Mouse (Mus musculus) cerebellum, adult 8-10 months (tissue): Measurements from ENCODE around the gene Specc1.
A peak's percentile ranks its signal among the peaks of the same experiment; 100 is the strongest.

Source experiments
- DNase-seq: peaks from one replicate; pipeline ENCODE4 v3.0.0; 2022

Gene Specc1

DNA sequence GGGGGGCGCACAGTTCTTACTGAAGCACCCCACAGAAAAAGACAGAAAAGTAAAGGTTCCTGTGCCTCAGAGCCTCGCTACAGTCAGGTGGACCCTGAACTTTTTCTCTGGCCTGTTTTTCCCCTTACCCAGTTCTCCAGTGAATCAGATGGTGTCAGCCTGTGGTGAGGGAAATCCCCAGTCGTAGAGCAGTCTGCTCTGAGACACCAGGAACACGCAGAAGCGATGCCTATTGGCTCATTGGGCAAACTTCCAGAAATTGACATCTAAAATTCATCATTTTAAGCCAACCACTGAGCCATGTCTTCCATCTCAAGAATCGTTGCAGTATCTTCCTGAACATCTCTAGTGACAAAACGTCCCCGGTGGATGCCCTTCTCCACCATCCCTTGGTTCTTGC lies 230.5 kb downstream of the Specc1 start:
- no peak for DNase-seq

- no peak for DNase-seq
Observed at GRCm38 (mm10) chr11:62192050-62192449, 235.5 kb downstream of the Specc1 start.

DNA sequence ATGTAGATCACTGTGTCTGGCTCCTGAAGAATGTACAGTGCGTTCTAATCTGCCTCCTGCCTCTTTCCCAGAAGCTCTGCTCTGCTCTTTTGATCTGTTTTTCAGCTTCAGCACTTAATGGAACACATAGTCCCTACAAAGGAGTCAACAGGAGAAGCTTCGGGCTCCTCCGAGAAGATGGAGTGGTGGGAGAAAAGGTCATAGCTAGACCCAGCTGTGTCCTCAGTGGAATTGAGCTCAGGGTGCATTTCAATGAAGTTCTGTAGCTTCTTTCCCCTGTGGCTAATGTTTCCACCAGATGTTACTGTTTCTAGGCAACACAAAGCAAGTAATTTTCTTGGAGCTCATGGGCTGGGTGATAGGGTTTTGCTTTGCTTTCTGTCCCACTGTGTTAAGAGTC lies 236.6 kb downstream of the Specc1 start:
- no peak for DNase-seq

GRCm38 (mm10) chr11:62194217-62194616 lies 237.7 kb downstream of the Specc1 start:
- no peak for DNase-seq

- no peak for DNase-seq
Observed at GRCm38 (mm10) chr11:62200901-62201512, 244.4 kb downstream of the Specc1 start.

- DNase-seq = no peak
Observed at GRCm38 (mm10) chr11:62202645-62203044, 246.1 kb downstream of the Specc1 start.

- no peak for DNase-seq
Observed at GRCm38 (mm10) chr11:62209111-62209510, 252.5 kb downstream of the Specc1 start.

DNA sequence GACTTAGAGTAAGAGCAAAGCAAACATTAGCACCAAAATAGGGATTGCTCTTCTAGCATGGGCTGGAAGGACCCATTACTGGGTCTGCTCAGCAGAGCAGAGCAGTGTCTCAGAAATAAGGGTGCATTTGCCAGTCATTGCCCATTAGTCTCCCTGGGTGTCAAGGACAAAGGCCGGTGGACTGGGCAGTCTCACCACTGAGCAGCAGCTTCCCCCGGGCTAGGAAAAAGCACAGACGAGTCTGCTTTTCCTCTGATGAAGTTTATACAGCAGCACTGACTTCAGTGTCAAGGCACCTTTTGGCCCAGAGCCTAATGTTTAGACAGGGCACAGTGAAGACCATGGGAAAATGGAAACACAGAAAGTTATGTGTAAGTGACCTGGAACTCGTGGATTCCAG lies 253.3 kb downstream of the Specc1 start:
- no peak for DNase-seq

DNA sequence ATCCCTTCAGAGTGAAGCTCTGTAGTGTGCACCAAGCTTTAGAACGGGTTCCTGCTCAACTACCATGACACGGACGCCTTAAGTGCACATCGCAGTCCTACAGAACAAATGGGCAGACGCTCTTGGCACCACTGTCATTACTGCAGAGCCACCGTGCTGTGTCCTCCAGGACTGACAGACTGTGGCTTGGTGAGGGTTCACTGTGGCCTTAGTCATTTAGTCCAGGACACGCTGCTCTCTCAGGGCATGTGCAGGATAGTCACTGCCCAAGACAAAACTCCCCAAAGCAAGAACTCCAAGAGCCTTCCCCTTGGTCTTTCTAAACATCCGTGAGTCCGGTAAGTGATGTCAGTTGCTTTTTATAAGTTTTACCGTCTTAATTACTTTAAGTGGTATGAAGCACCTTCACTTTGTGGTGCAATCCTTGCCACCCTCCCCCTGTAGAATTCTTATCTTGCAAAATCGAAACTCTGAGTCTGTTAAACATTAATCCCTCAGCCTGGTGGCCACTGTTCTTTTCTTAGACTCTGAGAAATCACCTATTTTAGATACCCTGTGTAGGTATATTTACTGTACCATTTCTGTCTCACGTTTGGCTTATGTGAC lies 256.9 kb downstream of the Specc1 start:
- DNase-seq = peak; percentile 22

GRCm38 (mm10) chr11:62215107-62215506 lies 258.5 kb downstream of the Specc1 start:
- DNase-seq = no peak

DNA sequence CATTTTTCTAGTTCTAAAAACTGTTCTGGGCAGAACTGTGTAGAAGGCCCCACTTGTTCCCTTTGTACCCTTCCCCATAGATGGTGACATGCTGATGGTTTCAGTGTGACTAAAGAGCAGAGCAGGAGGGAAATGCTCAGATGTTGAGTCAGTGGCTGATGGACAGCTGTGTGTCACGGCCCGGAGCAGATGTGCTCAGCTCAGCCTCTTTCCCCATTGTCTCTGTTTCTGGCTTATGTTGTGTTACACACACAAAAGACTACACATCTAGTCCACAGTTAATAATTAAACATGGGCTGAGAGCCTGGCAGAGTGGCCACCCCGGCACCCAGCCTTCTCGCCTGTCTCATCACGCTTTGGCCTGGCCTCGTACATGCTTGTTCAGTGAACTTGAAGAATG lies 261.2 kb downstream of the Specc1 start:
- no peak for DNase-seq

GRCm38 (mm10) chr11:62220756-62221510 lies 264.4 kb downstream of the Specc1 start:
- no peak for DNase-seq

- DNase-seq = no peak
Observed at GRCm38 (mm10) chr11:62223416-62223815, 266.9 kb downstream of the Specc1 start.

- peak; percentile 24 for DNase-seq
Observed at GRCm38 (mm10) chr11:62223962-62224361, 267.4 kb downstream of the Specc1 start.

DNA sequence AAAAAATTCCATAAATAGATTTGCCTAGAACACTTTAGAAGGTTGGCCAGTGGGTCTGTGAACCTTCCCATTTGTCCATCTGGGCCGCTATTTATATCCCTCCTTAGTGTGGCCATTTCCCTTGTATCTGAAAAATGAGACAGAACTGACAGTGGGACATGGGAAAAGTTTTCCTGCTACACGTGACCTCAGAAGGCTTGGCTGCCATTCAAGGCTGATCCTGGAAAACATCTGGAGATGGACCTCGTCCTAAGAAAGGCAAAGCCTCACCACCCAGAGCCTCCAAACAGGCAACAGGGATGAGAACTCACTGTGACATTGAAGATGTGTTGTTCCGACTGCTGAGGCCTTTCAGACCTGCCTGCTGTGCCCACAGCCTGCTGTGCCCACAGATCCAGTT lies 268.2 kb downstream of the Specc1 start:
- DNase-seq = no peak

- DNase-seq = no peak
Observed at GRCm38 (mm10) chr11:62240631-62241261, 284.2 kb downstream of the Specc1 start.

- DNase-seq = no peak
Observed at GRCm38 (mm10) chr11:62243871-62244270, 287.3 kb downstream of the Specc1 start.

DNA sequence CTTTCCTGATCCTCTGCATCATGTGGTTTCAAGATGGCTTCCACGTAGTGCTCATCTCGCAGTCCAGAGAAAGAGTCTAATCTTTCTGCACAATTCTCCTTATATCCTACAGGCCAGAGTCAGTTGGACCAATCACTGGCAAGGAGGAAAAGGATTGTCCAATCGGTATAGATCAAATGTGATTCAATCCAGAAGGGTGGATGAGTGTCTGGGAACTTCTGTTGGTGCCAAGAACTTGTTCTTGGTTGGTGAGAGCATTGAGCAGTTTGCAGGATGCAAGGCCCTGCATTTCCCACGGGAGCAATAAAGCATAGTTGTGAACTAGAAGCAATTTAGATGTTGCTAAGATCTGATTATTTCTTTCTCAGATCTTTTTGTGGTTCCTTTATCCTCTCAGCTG lies 287.9 kb downstream of the Specc1 start:
- no peak for DNase-seq

DNA sequence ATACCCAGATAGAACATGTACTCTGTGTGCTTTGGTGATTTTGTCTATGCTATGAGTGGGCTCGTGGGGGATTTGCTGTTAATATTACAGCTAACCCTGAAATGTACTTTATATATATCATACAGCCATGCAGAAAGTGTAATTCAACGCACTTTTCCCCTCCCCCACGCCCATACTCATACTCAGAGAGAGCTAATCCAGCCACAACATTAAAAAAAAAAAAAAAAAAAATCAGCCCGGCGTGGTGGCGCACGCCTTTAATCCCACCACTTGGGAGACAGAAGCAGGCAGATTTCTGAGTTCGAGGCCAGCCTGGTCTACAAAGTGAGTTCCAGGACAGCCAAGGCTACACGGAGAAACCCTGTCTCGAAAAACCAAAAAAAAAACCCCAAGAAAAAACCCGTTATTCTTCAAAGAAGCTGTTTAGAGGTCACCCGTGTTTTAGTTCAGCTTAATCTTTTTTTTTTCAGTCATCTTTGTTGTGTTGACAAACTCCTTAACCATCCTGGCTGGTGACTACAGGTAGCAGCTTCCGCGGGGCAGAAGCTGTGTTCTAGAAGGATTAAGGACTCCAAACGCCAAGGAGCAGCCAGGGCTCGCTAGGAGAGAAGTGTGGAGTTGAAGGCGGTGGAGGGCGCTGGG lies 291.3 kb downstream of the Specc1 start:
- no peak for DNase-seq

DNA sequence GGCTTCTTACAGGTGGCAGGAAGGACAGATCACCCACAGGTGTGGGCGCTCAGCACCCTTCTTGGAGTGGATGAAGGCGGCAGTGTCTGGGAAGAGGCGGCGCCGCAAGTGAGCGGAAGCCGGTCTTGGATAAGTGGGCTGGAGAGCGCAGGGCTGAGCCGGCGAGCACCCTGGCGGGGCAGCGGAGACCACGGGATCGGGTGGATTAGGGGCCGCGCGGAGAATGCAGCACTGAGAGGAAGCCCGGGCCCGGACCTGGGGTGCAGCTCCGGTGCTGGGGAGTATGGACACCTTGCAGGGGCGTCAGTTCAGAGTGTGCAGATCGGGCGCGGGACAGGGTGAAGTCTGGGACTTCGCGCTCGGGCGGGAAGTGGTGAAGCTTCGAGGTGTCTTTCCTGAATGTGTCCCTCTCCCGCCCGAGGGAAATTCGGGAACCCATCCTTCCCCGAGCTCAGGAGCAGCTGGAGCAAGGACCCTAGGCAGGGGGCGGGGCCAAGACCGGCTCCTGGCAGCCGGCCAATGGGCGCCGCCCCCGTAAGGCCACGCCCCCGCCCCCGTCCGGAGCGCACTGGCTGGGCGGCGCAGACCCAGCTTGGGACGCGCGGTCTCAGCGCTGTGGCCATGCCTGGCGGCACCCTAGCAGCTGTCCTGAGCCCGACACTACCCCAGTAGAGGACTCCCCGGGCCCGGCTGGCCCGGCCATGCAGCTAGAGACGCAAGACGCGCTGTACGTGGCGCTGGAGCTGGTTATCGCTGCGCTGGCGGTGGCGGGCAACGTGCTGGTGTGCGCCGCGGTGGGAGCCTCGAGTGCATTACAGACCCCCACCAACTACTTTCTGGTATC lies 292.1 kb downstream of the Specc1 start, which contains the start of gene Adora2b:
Gene Adora2b, plus strand, starts transcription at position 584 of the 844 bp plus-strand sequence.
- DNase-seq = peak; percentile 18

GRCm38 (mm10) chr11:62249266-62250037 lies 292.9 kb downstream of the Specc1 start:
- peak; percentile 33 for DNase-seq
